Mouse (Mus musculus) neural tube, embryonic 15.5 days (tissue): ENCODE results near the gene AL731706.1. TPM values are rescaled to one million over a fixed set of nuclear protein-coding genes. Genes with fewer than 3 reads are reported as not detected.

ENCODE experiments used
- ATAC-seq: fragments of 200-750 bp; cut with Nextera tagmentation; 2 replicates; pipeline ENCODE4 v1.8.0; 2017; ENCODE audit warnings: mild to moderate bottlenecking, moderate TSS enrichment, moderate library complexity; ENCODE audit not compliant: low FRiP score
- H3K27ac ChIP-seq: fragments of 300-500 bp; sonication (generic); replicated peaks from 2 replicates; pipeline ENCODE4 v1.5.1; 2015; ENCODE audit warnings: mild to moderate bottlenecking, inconsistent platforms
- H3K27me3 ChIP-seq: fragments of 300-500 bp; sonication (generic); replicated peaks from 2 replicates; pipeline ENCODE4 v1.6.1; 2015; ENCODE audit warnings: inconsistent platforms
- H3K36me3 ChIP-seq: fragments of 300-500 bp; sonication (generic); 2 replicates; pipeline ENCODE4 v1.6.1; 2015; ENCODE audit warnings: inconsistent platforms
- H3K4me1 ChIP-seq: fragments of 300-500 bp; sonication (generic); 2 replicates; pipeline ENCODE4 v1.6.1; 2015; ENCODE audit warnings: inconsistent platforms
- H3K4me2 ChIP-seq: fragments of 300-500 bp; sonication (generic); 2 replicates; pipeline ENCODE4 v1.6.1; 2015; ENCODE audit warnings: inconsistent platforms, mild to moderate bottlenecking, moderate library complexity
- H3K4me3 ChIP-seq: fragments of 300-500 bp; sonication (generic); replicated peaks from 2 replicates; pipeline ENCODE4 v1.5.1; 2015; ENCODE audit warnings: mild to moderate bottlenecking, inconsistent platforms
- H3K9ac ChIP-seq: fragments of 300-500 bp; sonication (generic); replicated peaks from 2 replicates; pipeline ENCODE4 v1.6.1; 2015; ENCODE audit warnings: mild to moderate bottlenecking, inconsistent platforms
- H3K9me3 ChIP-seq: fragments of 300-500 bp; sonication (generic); replicated peaks from 2 replicates; pipeline ENCODE4 v1.6.1; 2016; ENCODE audit warnings: inconsistent platforms
- WGBS: fragments of 180-500 bp; shearing (Covaris S2); methylation state at CpG from one replicate; pipeline ENCODE4 v1.1.7; 2015; ENCODE audit warnings: mixed read lengths; 5-methylcytosine and 5-hydroxymethylcytosine counted together
- polyA plus RNA-seq: library from polyadenylated mRNA; unstranded; fragments of >200 nt; fragmentation: Nextera tagmentation; extraction: Ambion mirVana; gene quantifications from 2 replicates; pipeline ENCODE4 v1.2.1, GENCODE M21; 2015

Gene AL731706.1
- polyA plus RNA-seq, 1 experiment from 2014 or later, result 24.0 TPM

- Histone ChIP-seq H3K4me1 (no peaks in the 10 kb centered on the region), H3K36me3 (no peaks in the 10 kb centered on the region), H3K4me2 (no peak overlapping the region), H3K27ac (no peak overlapping the region), H3K27me3 (no peaks in the 10 kb centered on the region), H3K9ac (no peak overlapping the region), H3K4me3 (no peak overlapping the region), H3K9me3 (no peaks in the 10 kb centered on the region)
- 84% methylated on average over 3 of the region's 3 CpGs for WGBS
- ATAC-seq, result no peak
Observed at GRCm38 (mm10) chr2:136833976-136834714, 57.0 kb downstream of the AL731706.1 start.

GRCm38 (mm10) chr2:136832936-136833335, 58.3 kb downstream of the AL731706.1 start:
- Histone ChIP-seq H3K36me3 (no peaks in the 10 kb centered on the region), H3K4me2 (no peak overlapping the region), H3K9me3 (no peaks in the 10 kb centered on the region), H3K4me3 (no peak overlapping the region), H3K27me3 (no peaks in the 10 kb centered on the region), H3K27ac (no peak overlapping the region), H3K4me1 (no peaks in the 10 kb centered on the region), H3K9ac (no peak overlapping the region)
- WGBS, result 75% methylated on average over 3 of the region's 3 CpGs
- no peak for ATAC-seq

Other genes with a start within 250 kb of the AL731706.1 start
- 321 and 342 TPM in 2 replicates for gene Snap25, start 177.9 kb downstream of the AL731706.1 start, polyA plus RNA-seq
- 37.2 and 42.8 TPM in 2 replicates for gene AL731706.2, start 5.7 kb downstream of the AL731706.1 start, polyA plus RNA-seq
- 11.0 and 12.1 TPM in 2 replicates for gene Slx4ip, start 171 bp downstream of the AL731706.1 start, polyA plus RNA-seq
- 13.8 and 15.1 TPM in 2 replicates for gene Mkks, start within 50 bp of the AL731706.1 start, polyA plus RNA-seq
- gene Jag1, start 225.3 kb upstream of the AL731706.1 start, polyA plus RNA-seq, result 7.5 and 9.3 TPM in 2 replicates